Mouse (Mus musculus) limb, embryonic 10.5 days (tissue): ENCODE results near the gene Slc6a13. TPM values are rescaled to one million over a fixed set of nuclear protein-coding genes. Genes with fewer than 3 reads are reported as not detected.

ENCODE experiments used
- DNase-seq: peaks from one replicate; pipeline ENCODE4 v3.0.0-alpha.2; 2017; ENCODE audit warnings: low spot score
- H3K27ac ChIP-seq: fragments of 300-500 bp; sonication (generic); 2 replicates; pipeline ENCODE4 v1.5.1; 2016; ENCODE audit warnings: mild to moderate bottlenecking
- H3K27me3 ChIP-seq: fragments of 300-500 bp; sonication (generic); 2 replicates; pipeline ENCODE4 v1.6.1; 2016; ENCODE audit warnings: low read depth, mild to moderate bottlenecking; ENCODE audit not compliant: poor library complexity, severe bottlenecking
- H3K36me3 ChIP-seq: fragments of 300-500 bp; sonication (generic); 2 replicates; pipeline ENCODE4 v1.6.1; 2016; ENCODE audit warnings: mild to moderate bottlenecking, moderate library complexity
- H3K4me1 ChIP-seq: fragments of 300-500 bp; sonication (generic); 2 replicates; pipeline ENCODE4 v1.6.1; 2016
- H3K4me3 ChIP-seq: fragments of 300-500 bp; sonication (generic); 2 replicates; pipeline ENCODE4 v1.5.1; 2016; ENCODE audit warnings: mild to moderate bottlenecking, moderate library complexity
- H3K9me3 ChIP-seq: fragments of 300-500 bp; sonication (generic); replicated peaks from 2 replicates; pipeline ENCODE4 v1.6.1; 2016; ENCODE audit warnings: mild to moderate bottlenecking
- WGBS: fragments of 180-500 bp; shearing (Covaris S2); methylation state at CpG from one replicate; pipeline ENCODE4 v1.1.7; 2016; 5-methylcytosine and 5-hydroxymethylcytosine counted together
- polyA plus RNA-seq: library from polyadenylated mRNA; unstranded; fragments of >200 nt; fragmentation: Nextera tagmentation; extraction: Ambion mirVana; gene quantifications from 2 replicates; pipeline ENCODE4 v1.2.1, GENCODE M21; 2016

Slc6a13 gene
- polyA plus RNA-seq, 1 experiment from 2014 or later: 1.7 TPM

GRCm38 (mm10) chr6:121335841-121336240, 35.8 kb downstream of the Slc6a13 start:
- no peak overlapping the region for H3K4me3 ChIP-seq
- no peak for DNase-seq
- H3K4me1 ChIP-seq: peaks cover 4% of the 10 kb centered on the region; the same call in 1 of the 2 replicates
- H3K36me3 ChIP-seq: no peaks in the 10 kb centered on the region
- H3K9me3 ChIP-seq: no peaks in the 10 kb centered on the region
- 79% methylated on average over 9 of the region's 9 CpGs for WGBS
- peaks cover 12% of the 10 kb centered on the region; the same call in 1 of the 2 replicates for H3K27me3 ChIP-seq
- no peak overlapping the region for H3K27ac ChIP-seq

- WGBS: 73% methylated on average over 8 of the region's 8 CpGs
- H3K4me1 ChIP-seq: peaks cover 4% of the 10 kb centered on the region; the same call in 1 of the 2 replicates
- no peak overlapping the region for H3K4me3 ChIP-seq
- no peaks in the 10 kb centered on the region for H3K36me3 ChIP-seq
- H3K27me3 ChIP-seq: peaks cover 17% of the 10 kb centered on the region; the same call in 1 of the 2 replicates
- DNase-seq: no peak
- no peak overlapping the region for H3K27ac ChIP-seq
- no peaks in the 10 kb centered on the region for H3K9me3 ChIP-seq
Measured at GRCm38 (mm10) chr6:121336558-121336957, 36.5 kb downstream of the Slc6a13 start.

GRCm38 (mm10) chr6:121337229-121337628, 37.2 kb downstream of the Slc6a13 start:
- 95% methylated on average over 9 of the region's 9 CpGs for WGBS
- no peak for DNase-seq

GRCm38 (mm10) chr6:121337770-121338518, 37.9 kb downstream of the Slc6a13 start:
- 32% methylated on average over 3 of the region's 3 CpGs for WGBS
- H3K27ac ChIP-seq: no peak overlapping the region
- peaks cover 10% of the 10 kb centered on the region for H3K4me1 ChIP-seq
- no peaks in the 10 kb centered on the region for H3K36me3 ChIP-seq
- peaks cover 25% of the 10 kb centered on the region for H3K27me3 ChIP-seq
- H3K9me3 ChIP-seq: no peaks in the 10 kb centered on the region
- H3K4me3 ChIP-seq: no peak overlapping the region
- peak; percentile 82 for DNase-seq

More at GRCm38 (mm10) chr6:121337229-121337628, 37.2 kb downstream of the Slc6a13 start:
- Histone ChIP-seq H3K9me3 (no peaks in the 10 kb centered on the region), H3K4me3 (no peak overlapping the region), H3K27me3 (peaks cover 22% of the 10 kb centered on the region), H3K4me1 (peaks cover 4% of the 10 kb centered on the region; the same call in 1 of the 2 replicates), H3K27ac (no peak overlapping the region), H3K36me3 (no peaks in the 10 kb centered on the region)

GRCm38 (mm10) chr6:121338519-121338896, 38.5 kb downstream of the Slc6a13 start:
- Histone ChIP-seq H3K27me3 (peaks cover 31% of the 10 kb centered on the region), H3K4me3 (no peak overlapping the region), H3K9me3 (no peaks in the 10 kb centered on the region), H3K4me1 (peaks cover 16% of the 10 kb centered on the region), H3K27ac (no peak overlapping the region), H3K36me3 (no peaks in the 10 kb centered on the region)
- DNase-seq: no peak
- WGBS: 57% methylated on average over 4 of the region's 4 CpGs

- Histone ChIP-seq H3K4me3 (no peak overlapping the region), H3K27me3 (peaks cover 35% of the 10 kb centered on the region), H3K27ac (no peak overlapping the region), H3K9me3 (no peaks in the 10 kb centered on the region), H3K4me1 (peaks cover 43% of the 10 kb centered on the region), H3K36me3 (no peaks in the 10 kb centered on the region)
- no peak for DNase-seq
- 87% methylated on average over 6 of the region's 6 CpGs for WGBS
Measured at GRCm38 (mm10) chr6:121341650-121342049, 41.6 kb downstream of the Slc6a13 start.

- peaks cover 43% of the 10 kb centered on the region for H3K27me3 ChIP-seq
- H3K4me3 ChIP-seq: no peak within 1 kb of the TSS
- no peaks in the 10 kb centered on the region for H3K9me3 ChIP-seq
- H3K27ac ChIP-seq: no peak within 1 kb of the TSS
- no peak for DNase-seq
- H3K36me3 ChIP-seq: no peaks in the 10 kb centered on the region
- WGBS: 76% methylated on average over 15 of the region's 15 CpGs
- H3K4me1 ChIP-seq: peaks cover 49% of the 10 kb centered on the region
Measured at GRCm38 (mm10) chr6:121343026-121343770, 43.2 kb downstream of the Slc6a13 start, which contains the start of gene Slc6a12. Gene Slc6a12, plus strand, starts transcription at chr6:121343076.

- WGBS: 64% methylated on average over 6 of the region's 6 CpGs
- H3K27me3 ChIP-seq: peaks cover 43% of the 10 kb centered on the region
- no peaks in the 10 kb centered on the region for H3K9me3 ChIP-seq
- no peak for DNase-seq
- H3K4me3 ChIP-seq: no peak overlapping the region
- H3K27ac ChIP-seq: no peak overlapping the region
- H3K36me3 ChIP-seq: no peaks in the 10 kb centered on the region
- H3K4me1 ChIP-seq: peaks cover 45% of the 10 kb centered on the region
Measured at GRCm38 (mm10) chr6:121343771-121344123, 43.7 kb downstream of the Slc6a13 start.

- 78% methylated on average over 5 of the region's 5 CpGs for WGBS
- DNase-seq: no peak
- peaks cover 43% of the 10 kb centered on the region for H3K27me3 ChIP-seq
- no peaks in the 10 kb centered on the region for H3K9me3 ChIP-seq
- no peaks in the 10 kb centered on the region for H3K36me3 ChIP-seq
- H3K4me1 ChIP-seq: peaks cover 45% of the 10 kb centered on the region
- no peak overlapping the region for H3K27ac ChIP-seq
- H3K4me3 ChIP-seq: no peak overlapping the region
Measured at GRCm38 (mm10) chr6:121344329-121344728, 44.3 kb downstream of the Slc6a13 start.

GRCm38 (mm10) chr6:121346428-121346827, 46.4 kb downstream of the Slc6a13 start:
- H3K4me1 ChIP-seq: peaks cover 45% of the 10 kb centered on the region
- H3K27me3 ChIP-seq: peaks cover 28% of the 10 kb centered on the region
- 0 out of 2 replicates have a peak overlapping the region, but pooled peaks have one; percentile 43 for H3K27ac ChIP-seq
- no peak for DNase-seq
- H3K9me3 ChIP-seq: no peaks in the 10 kb centered on the region
- no peaks in the 10 kb centered on the region for H3K36me3 ChIP-seq
- H3K4me3 ChIP-seq: no peak overlapping the region
- WGBS: 7% methylated on average over 8 of the region's 8 CpGs

GRCm38 (mm10) chr6:121352276-121352675, 52.2 kb downstream of the Slc6a13 start:
- Histone ChIP-seq H3K27ac (no peak overlapping the region), H3K36me3 (no peaks in the 10 kb centered on the region), H3K27me3 (peaks cover 7% of the 10 kb centered on the region; the same call in 1 of the 2 replicates), H3K4me1 (peaks cover under 1% of the 10 kb centered on the region; the same call in 1 of the 2 replicates), H3K9me3 (no peaks in the 10 kb centered on the region), H3K4me3 (no peak overlapping the region)
- WGBS: 75% methylated on average over 2 of the region's 2 CpGs
- no peak for DNase-seq

- Histone ChIP-seq H3K9me3 (no peaks in the 10 kb centered on the region), H3K27me3 (no peaks in the 10 kb centered on the region), H3K36me3 (no peaks in the 10 kb centered on the region), H3K4me3 (no peak overlapping the region), H3K27ac (no peak overlapping the region), H3K4me1 (no peaks in the 10 kb centered on the region)
- no peak for DNase-seq
- WGBS: 74% methylated on average over 1 of the region's 1 CpGs
Measured at GRCm38 (mm10) chr6:121356041-121356440, 56.0 kb downstream of the Slc6a13 start.

GRCm38 (mm10) chr6:121357232-121357631, 57.2 kb downstream of the Slc6a13 start:
- no peaks in the 10 kb centered on the region for H3K36me3 ChIP-seq
- H3K4me3 ChIP-seq: no peak overlapping the region
- 91% methylated on average over 6 of the region's 6 CpGs for WGBS
- no peak overlapping the region for H3K27ac ChIP-seq
- no peak for DNase-seq
- no peaks in the 10 kb centered on the region for H3K9me3 ChIP-seq
- no peaks in the 10 kb centered on the region for H3K4me1 ChIP-seq
- 0 out of 2 replicates have a peak, but pooled peaks cover 4% of the 10 kb centered on the region for H3K27me3 ChIP-seq
